Mouse (Mus musculus) liver, embryonic 14.5 days (tissue): ENCODE results near the gene Rft1.

Experiments used
- CTCF ChIP-seq: IDR thresholded peaks from 2 replicates; pipeline ENCODE4 v1.5.1; 2016; ENCODE audit warnings: antibody characterized with exemption, low read depth, control low read depth
- EP300 ChIP-seq: IDR thresholded peaks from 2 replicates; pipeline ENCODE4 v1.6.1; 2016; ENCODE audit warnings: antibody characterized with exemption, low read depth

DNA sequence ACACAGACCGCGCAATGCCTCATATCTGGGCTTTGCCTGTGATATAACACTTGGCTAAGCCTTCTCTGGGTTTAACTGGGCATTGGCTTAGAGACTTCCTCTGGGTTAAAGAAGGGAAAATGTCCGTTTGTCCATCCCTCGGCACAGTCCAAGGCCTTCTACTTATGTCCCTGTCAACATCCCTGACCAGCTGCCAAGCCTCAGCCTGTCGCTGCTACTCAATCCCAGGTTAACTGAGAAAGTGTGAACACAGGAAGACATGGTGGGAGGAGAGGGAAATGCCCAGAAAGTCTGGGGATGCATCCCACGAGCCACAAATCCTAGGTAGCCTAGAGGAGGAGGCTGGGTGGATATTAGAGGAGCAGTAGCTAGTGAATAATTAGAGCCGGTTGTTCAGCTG is 20.5 kb upstream of the Rft1 start:
- TF ChIP-seq CTCF, result no peak
- no peak for TF ChIP-seq EP300
